Mouse (Mus musculus) CD4-positive, CD25-positive, alpha-beta regulatory T cell, adult 2 months (primary cell): ENCODE data around the gene Arhgap10.

Experiments used
- DNase-seq: peaks from one replicate; pipeline ENCODE4 v3.0.0-alpha.2; 2012; ENCODE audit warnings: low read depth, low spot score

Gene Arhgap10

GRCm38 (mm10) chr8:77228688-77229087 lies 289.1 kb downstream of the Arhgap10 start:
- no peak for DNase-seq

GRCm38 (mm10) chr8:77227742-77228141 lies 290.0 kb downstream of the Arhgap10 start:
- DNase-seq = no peak

DNA sequence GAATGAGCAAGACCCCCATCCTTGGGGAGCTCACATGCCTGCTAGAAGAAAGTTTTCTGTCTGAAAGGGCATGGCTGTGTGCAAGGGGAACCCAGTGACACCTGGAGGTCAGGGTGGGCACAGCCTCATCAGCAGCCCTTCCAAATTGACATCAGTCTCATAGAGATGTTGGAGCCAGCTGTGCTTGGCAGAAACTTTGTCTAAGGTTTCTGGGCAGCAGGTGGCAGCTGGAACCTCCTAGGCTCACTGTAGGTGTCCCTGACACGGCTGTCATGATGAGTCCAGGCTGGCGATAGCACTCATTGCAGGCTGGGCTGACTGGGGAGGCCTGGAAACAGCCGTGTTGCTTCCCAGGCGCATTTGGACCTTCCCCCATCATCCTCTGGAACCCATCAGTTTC lies 294.6 kb downstream of the Arhgap10 start:
- no peak for DNase-seq

- DNase-seq = no peak
Measured at GRCm38 (mm10) chr8:77215191-77215590, 302.6 kb downstream of the Arhgap10 start.

DNA sequence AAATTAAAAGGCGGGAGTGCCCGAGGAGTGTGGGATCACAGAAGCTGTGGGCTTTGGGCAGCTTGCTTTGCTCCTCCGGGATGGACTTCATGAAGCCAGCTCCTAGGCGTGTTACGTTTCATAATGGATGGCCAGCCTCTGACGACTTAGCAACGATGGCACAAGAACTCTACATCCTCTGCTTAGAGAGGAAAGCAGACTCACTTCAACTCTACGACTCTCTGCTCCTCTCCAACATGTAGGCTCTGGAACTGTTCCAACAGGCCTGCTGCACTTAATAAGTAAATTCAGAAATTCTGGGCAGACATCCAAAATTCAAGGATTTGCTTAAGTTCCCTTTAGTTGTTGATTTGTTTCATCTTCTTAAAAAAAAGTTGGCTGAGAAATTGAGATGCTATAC lies 303.1 kb downstream of the Arhgap10 start:
- no peak for DNase-seq

DNA sequence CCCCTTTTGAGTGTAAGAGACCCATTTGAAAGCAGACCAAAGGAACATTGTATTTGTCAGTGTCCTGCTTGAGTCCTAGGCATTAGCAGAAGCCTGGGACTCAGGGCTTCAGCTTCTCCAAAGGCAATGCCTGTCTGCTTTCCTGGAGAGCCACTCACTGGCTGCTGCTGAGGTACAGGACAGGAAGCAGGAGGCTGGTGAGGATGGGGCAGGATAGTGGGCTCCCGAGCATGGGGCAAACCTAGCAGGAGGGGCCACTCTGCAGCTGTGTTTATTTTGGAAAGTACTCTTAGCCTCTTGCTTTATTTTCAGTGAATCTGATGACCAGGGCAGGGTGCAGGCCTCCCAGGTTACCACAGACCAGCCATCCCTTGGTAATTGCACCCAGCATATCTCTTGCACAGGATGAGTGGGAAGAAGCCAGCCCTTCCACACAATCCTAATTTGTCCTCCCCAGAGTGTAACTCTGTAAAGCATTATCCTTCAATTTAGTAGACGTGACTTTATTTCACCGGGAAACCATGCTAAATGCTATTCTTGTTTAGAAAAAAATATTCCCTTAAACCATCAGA lies 303.8 kb downstream of the Arhgap10 start:
- DNase-seq = no peak

- peak; percentile 46 for DNase-seq
Measured at GRCm38 (mm10) chr8:77209297-77209696, 308.5 kb downstream of the Arhgap10 start.
